Mouse (Mus musculus) cerebellum, adult 9-10 months (tissue): ENCODE measurements around the gene Mapk12.
A peak's percentile ranks its signal among the peaks of the same experiment; 100 is the strongest.

ENCODE experiments used
- DNase-seq: peaks from one replicate; pipeline ENCODE4 v3.0.0; 2022

Mapk12 gene

DNA sequence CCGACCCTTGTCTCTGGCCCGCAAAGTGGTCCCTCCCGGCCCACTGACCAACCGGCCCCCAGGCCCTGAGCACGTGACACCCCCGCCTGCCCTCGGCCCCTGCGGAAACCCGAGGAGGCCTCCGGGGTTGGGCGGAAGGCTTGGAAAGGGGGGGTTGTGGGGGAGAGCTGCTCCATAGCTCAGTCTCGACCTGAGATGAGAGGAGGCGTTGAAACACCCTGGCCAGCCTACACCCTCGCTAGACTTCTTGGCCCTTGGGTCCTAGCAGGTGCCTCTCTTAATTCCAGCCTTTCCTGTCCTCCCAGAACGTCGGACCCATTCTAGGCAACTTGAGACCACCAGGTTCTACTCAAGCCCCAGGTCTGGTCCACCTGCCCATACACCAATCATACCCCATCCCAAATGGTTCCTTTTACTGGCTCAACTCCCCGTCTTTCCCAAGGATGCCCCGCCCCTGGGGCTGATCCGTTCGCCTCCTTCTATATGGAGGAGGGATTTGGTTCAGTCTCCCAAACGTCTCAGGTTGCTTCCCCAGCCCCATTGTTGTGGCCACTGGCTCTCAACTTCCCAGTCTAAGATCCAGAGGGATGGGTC is at the start of gene Mapk12:
Mapk12 (minus strand) TSS at position 45 of the 594 bp plus-strand sequence.
- DNase-seq = peak; percentile 82

DNA sequence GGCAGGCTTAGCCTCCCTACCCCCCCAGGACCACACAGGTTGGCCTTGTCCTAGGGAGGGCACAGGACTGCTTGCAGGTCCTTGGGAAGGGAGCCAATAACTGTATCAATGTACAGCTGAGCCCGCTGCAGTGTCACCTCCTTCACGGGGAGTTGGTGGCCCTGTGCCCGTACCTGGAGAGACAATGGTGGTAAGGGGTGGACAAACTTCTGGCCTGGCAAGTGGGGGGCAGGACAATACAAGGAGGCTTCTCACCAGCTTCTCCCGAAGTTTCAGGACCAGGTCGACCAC is 44.4 kb upstream of the Mapk12 start:
- DNase-seq = peak; percentile 61

DNA sequence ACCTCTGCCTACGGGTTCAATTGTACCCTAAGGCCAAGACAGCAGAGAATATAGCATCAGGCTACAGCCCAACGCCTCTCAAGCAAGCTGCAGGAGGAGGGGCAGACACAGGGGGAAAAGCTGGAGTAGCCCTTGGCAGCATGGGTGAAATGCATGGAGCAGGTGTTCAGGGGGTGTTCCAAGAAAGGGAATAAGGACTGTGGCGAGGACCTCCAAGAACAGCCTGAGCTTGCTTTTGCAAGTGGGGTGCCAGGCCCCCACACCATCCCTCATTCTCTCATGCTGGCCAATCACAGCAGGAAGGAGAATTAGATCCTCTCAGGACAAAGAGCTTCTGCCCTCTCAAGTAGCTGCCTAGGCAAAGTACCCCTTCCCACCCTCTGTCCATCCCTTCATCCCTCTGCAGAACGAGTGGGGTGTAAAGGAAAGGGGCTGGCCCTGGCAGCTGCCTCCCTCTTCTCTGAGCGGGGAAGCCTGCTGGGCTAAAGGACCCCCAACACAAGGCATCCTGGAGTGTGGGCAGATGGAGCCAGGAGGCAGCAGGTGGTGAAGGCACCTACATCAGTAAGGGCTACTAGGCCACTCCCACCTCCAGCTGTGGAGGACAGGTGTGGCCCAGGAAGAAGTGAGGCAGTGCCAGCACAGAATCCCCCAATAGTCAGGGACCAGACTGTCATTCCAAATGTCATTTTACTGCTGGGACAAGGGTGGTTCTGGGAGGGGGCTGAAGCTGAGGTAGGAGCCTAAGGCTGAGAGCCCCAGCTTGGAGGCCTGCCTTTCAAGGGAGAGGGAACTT is 43.8 kb upstream of the Mapk12 start:
- no peak for DNase-seq

DNA sequence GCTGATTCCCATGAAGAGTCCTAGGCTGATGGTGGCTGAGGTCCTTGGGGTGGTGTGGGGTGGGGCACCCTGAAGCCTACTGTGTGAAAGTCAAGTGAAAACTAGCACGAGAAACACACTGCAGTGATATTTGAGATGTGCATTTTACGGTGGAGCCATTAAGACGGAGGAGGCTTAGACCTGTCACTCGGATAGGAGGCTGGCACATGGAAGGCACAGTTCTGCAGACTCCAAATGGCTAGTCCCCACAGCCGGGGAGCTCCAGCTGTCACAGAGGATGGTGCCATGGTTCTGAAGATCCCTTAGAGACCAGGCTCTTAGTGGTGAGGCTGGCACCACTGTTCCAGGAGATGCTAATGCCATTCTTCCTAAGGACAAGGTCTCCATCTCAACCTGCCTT is 42.3 kb upstream of the Mapk12 start:
- peak; percentile 55 for DNase-seq

DNA sequence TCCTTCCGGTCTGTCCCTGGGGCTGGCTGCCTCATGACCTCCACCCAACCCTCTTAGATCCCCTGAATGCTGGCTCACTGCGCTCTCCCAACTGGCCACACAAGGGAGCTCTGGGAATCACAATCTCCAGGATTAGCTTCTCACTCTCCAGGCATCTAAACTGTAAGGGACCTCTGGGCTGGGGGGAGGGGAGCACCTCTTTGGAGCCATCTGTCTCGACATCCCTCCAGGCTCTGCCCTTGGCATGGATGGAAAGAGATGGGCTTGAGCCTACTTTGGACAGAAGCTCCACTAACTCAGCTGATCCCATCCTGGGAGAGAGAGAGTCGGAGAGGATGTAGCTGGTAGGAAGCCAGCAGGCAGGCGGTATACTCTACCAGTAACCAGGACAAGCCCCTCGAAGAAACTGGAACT is 41.8 kb upstream of the Mapk12 start:
- peak; percentile 84 for DNase-seq

DNA sequence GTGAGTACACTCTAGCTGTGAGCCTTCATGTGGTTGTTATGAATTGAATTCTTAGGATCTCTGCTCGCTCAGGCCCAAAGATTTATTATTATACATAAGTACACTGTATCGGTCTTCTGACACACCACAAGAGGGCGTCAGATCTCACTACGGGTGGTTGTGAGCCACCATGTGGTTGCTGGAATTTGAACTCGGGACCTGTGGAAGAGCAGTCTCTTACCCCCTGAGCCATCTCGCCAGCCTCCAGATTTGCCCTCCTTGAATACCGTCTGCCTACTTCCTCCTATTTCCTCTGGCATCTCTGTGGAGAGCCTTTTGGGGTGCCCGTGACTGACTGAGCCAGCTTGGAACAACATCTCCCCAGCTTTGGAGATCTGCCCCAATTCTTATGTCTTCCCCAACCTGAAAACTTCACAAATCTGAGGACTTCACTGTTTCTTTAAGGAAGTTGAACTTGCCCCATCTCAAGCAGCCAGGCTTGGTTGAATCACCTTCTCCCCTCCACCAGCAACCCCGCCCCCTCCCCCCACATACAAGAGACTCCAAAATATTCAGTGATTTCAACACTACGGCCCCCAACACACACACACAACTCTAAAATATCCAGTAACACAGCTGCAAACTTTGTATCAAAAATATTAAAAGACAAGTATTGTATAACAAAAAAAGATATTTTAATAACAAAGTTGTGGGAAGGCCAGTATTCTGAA is 41.2 kb upstream of the Mapk12 start:
- DNase-seq = peak; percentile 60

DNA sequence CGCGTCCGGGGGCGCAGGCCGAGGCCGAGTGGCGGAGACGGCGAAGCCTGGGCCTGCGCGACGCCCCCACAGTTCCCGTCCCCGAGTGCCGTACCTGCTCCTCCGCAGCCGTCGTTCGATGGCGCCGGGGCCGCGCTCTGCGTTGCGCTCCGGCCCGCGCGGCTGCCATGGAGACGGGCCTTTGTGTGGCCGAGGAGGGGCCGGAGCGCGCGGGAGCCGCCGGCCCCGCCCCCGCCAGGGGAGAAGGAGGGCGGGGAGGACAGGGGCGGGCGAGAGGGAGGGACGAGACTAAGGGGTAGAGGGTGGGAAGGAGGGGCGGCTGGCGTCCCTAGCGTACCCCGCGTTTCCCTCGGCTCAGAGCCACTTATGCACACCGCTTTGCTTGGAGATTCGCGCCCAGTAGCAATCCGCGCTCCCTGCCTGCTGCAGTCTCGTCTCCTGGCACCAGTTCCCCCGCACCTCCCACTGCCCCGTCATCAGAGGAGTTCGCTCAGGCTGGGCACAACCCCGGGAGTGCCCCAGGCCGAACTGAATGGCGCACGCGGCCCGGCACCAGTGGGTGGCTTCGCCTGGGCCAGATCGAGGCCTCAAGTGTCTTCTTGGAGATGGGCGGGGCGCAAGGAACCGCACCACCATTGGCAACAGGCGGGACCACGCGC is 40.2 kb upstream of the Mapk12 start, which contains the start of gene Plxnb2:
Plxnb2 (minus strand) TSS at position 218 of the 659 bp plus-strand sequence.
- DNase-seq = peak; percentile 85

DNA sequence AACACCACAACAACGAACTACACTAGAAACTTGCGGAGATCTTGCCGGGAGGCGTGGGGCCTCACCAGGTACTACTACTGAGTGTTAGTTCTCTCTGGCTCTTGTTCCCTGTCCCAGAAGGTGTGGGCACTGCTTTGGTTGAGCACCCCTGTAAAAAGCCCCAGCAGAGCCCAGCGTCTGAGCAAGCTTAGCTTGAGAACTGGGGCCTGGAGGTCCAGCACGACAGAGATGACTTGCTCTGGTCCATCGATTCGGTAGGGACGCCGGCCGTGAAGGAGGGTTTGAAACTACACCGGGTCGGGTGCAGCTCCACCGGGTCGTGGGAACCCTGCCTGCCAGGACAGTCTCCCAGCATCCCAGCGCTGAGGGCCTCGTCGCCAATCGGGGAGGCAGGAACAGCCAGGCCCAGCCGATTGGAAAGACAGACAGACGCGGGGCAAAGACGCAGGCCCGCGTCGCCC is 39.6 kb upstream of the Mapk12 start:
- DNase-seq = no peak

DNA sequence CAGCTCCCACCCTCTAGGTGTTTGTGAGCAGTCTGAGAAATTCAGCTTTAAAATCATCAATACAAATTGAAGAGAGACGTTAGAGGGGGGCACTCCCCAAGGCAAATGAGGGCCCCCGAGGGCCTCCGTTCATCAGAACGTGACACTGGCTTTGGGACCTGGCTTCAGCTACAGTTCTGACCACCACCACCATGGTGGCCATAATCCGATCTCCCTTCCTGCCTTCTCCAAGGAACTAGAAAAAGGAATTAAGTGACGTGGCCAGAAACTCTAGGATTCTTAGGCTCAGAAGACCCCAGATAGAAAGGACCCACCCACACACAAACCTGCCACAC is 39.1 kb upstream of the Mapk12 start:
- peak; percentile 56 for DNase-seq

DNA sequence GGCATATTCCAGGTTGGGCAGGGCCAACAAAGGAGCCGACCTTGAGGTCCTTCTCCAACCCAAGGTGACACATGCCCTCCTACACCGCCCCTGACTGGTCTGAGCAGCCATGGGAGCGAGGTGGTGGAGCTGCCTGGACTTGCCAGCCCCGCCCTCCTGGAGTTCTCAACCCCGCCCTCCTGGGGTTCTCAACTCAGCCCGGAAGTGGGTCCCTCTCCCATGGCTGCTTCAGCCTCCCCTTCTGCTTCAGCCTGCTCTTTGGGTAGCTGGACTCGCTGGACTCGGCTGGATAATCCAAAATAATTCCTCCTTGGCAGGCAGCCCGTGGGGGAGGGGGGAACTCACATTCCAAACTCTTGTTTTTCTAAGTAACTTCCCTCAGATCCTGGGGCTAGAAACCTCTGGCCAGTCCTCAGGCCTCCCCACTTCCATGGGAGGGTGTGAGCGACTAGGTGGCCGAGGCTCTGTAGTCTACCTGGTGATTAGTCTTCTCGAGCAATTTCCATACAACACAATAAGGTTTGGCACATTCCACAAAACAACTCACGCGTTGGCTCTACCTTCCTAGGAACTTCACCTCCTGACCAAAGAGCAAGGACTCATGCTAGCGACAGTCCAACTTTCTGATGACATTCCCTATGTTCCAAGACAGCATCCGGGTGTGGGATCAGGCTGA is 38.6 kb upstream of the Mapk12 start:
- DNase-seq = peak; percentile 84

DNA sequence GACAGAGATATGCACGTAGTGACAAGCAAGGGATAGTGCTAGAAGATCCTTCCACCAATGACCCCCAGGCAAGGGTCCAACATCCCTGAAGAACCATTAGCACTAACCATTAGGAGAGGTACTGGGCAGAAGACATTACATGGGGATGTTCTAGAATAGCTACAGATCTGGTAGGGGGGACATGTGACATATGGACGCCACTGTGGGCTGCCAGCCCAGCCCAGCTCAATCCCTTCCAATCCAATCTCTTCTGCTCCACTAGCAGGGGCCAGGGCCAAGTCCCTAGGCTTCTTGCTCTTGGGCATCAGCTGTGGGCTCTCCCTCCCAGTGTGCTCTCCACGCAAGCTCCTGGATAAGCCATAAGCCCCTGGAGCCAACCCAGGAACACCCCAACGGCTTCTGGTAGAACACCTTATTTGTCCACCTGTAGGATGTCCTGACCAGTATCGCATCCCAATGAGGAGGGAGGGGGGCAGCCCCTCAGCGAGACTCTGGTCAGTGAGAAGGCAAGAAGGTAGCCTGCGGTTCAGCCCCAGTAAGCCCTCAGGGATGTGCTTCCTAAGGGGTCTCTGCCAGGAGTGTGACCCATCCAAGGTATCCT is 37.9 kb upstream of the Mapk12 start:
- peak; percentile 94 for DNase-seq

DNA sequence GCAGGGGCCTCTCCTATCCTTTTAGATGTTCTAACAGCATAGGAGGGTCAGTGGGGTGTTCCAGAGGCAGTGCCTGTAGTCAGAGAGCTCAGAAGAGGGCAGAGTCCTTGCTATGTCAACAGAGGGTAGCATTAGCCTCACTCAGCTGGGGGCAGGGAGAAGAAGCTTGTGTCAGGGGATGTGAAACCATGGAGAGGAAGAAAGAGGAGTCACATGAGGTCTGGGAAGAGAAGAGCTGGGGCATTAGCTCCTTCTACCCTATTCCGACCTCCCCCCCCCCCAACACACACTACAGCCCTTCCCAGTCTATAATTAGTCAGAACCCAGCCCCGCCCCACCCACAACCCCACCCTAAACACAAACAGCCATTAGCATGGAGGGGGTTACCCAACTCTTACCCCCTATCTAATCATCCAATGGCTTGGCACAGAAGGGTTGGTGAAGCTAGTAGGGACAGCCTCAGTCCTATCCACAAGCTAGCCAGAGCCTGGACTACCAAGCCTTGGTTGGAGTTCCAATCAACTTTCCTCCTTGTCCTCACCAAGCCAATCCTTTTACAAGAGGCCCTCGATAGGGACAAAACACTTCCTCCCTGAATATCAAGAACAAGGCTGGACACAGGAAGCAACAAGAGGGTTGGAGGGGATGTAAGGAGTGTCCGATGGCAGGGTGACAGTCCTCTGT is 37.2 kb upstream of the Mapk12 start:
- no peak for DNase-seq

DNA sequence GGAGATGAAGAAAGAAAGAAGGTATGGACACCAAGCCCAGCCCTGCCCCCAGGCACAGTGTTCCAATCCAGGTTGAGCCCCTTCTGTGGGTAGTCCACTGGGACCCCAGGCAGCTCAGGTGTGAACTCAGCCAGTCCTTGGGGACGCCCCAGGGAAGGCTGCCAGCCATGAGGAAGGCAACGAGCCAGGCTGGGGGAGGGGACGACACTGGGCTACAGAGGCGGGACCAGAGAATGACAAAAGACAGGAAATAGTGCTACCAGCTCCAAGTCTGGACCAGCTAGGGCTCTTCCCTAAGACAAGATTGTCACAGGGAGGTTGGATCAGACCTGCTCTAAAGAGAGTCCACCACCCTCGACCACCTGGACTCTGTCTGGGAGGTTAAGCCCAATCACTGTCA is 36.6 kb upstream of the Mapk12 start:
- DNase-seq = peak; percentile 88

DNA sequence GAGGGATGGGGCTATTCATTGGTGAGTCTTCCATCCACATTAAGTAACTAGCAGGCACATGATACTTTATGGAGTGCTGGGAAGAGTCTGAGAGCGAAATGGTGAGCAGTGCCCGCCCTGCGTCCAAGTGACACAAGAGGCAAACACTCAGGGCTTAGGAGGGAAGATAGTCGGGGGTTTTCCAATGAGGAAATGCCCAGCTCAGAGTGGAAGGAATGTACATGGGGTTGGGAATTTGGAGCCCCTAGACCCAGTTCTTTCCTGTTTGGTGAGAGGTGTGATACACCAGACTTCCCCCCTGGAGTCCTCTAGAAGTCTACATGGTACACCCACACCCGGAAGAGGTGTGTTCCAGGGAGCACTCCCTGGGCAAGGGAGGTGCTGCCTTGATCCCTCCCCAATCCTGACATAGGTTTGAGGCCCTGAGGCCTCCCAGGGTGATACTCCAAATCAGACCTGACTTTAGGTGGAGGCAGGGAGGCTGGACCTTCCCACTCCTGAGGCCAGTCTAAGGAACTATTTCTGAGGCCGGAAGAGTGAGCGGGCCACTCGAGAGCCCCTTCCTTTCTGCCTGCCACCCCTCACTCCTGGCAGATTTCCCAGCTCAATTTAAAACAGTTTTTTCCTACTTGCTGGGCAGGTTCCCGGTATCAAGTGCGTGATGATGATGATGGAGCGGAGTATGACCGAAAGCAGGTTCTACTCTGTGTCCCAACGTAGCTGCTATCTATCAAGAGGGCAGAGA is 35.1 kb upstream of the Mapk12 start:
- DNase-seq = peak; percentile 55

DNA sequence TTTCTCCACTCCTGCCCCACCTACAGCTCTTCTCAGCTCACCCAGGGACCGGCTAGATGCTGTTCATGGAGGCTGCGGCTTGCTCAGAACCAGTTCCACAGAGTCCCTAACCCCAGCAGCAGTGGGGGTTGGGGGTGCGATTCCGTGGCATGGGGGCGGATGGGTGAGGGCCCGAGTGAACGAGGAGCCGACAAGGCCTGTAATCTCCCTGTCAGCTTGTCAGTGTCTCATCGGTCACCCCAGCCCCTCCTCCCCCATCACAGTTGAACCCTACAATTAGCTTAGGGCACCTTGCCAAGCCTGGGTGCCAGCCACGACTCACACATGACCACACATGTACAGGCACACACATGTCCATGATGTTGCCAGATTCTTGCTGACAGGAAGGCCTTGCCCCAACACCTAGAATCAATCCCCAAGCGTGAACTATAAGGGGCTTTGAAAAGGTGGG is 34.4 kb upstream of the Mapk12 start:
- DNase-seq = peak; percentile 69

DNA sequence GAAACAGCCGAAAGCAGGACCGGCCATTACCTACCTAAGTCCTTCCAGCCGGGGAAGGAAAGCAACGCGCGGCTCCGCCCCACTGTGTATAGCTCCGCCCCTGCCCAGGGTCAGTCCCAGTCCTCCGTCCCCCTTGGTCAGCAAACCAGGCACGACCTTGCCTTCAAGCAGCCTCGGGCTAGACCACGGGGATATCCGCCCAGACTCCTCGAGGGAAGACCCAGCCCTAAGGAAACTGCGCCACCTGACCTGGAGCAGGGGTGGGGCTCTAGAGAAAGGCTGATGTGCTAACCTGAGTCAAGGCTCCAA is 33.4 kb upstream of the Mapk12 start:
- peak; percentile 85 for DNase-seq

DNA sequence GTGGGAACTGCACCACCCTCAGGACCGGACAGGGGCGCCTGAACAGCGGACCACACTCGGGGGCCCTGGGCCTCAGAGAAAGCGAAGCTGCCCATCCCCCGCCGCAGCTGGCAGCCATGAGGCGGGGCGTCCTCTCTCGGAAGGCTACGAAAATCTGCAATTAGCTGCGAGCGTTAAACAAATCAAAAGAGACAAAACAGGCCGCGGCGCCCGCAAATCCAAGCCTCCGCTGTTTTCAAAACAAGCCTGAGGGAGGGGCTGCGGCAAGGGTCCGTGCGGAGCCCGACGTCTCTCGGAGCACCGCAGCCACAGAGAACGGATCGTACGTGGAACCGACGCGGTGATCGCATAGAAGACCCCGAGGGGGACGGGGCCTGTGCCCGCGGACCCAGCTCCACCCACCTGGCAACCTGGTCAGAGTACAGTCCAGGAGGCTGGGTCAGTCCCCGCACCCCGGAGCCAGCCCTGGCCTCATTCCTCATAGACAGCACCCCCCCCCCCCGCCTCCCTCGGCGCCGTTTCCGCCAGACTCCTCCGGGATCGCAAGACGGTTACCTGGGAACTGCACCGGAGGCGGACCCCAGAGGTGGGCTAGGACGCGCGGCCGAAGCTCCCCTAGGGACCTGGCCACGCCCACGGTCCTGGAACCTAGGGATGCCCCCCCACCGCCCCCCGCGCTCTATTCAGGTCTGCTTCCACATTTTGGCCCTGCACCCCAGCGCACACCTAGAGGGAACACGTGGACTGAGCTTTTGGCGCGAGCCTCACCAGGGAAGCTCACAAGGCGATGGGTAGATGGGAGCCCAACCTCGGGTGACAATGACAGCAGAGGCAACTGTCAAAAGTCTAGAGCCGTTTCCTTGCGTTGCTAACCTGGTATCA is 32.8 kb upstream of the Mapk12 start:
- peak; percentile 69 for DNase-seq

DNA sequence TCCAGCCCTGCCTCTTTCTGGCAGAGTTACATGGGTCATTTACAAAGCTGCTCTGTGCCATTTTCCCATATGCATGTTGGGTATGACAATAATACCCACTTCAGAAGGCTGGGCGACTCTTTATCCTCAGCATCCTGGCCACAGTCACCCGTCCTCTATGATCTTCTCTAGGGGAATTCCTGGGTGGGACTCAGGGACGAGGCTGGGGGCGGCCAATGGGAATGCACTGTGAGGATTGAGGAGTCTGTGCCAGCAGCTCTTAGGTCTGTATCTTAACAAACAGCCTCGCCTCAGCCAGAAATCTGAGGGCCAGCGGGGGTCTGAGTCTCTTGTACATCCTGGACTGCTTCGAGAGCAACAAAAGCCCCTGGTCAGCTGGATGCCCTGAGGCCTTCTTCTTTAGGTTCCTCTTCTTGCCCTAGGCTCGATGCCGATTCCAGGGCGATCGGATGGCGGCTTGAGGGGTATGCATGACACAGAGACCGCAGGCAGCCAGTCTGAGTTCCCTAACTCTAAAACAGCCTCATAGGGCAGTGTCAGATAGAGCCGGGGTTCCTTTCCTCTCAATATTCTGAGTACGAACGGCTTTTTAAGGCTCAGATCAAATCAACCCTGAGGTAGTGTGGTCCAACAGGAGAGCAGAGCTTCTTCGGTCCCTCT is 31.9 kb upstream of the Mapk12 start:
- DNase-seq = peak; percentile 66

DNA sequence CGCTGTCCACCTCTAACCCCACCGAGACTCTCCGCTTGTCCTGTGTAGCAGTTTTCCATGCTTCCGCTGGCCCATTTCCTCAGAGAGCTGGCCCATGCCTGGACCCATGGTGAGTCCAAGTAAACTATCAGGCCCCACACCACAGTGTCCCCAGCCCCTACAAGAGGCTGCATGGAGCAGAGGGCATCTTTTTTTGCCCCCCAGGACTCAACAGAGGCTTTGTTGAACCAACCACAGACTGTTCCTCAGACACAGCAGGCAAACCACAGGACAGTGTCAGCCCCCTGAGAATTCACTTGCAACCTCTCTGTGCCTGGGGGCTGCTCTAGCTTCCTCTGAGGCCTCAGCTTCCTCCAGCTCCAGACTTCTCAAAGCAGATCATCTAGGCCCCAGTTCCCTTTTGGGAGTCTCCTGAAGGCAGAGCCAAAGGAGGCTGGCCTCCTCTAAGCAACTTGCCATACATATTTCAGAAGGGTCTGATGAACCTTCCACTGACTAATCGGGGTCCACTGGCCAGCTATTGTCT is 31.1 kb upstream of the Mapk12 start:
- no peak for DNase-seq
